Mouse (Mus musculus) forebrain, embryonic 14.5 days (tissue): ENCODE data around the gene Ppp1r37. TPM values are rescaled to one million over a fixed set of nuclear protein-coding genes. Genes with fewer than 3 reads are reported as not detected.

ENCODE experiments used
- ATAC-seq: fragments of 200-750 bp; cut with Nextera tagmentation; 2 replicates; pipeline ENCODE4 v1.8.0; 2017; ENCODE audit warnings: mild to moderate bottlenecking, moderate library complexity
- DNase-seq: peaks from one replicate; pipeline ENCODE4 v3.0.0-alpha.2; 2015; ENCODE audit warnings: low spot score
- H3K27ac ChIP-seq: fragments of 300-500 bp; sonication (generic); 2 replicates; pipeline ENCODE4 v1.5.1; 2014; ENCODE audit warnings: low read depth, mild to moderate bottlenecking, control low read depth, low read length, moderate library complexity
- H3K27me3 ChIP-seq: fragments of 300-500 bp; sonication (generic); replicated peaks from 2 replicates; pipeline ENCODE4 v1.6.1; 2014; ENCODE audit warnings: low read length, control low read depth, mixed read lengths; ENCODE audit not compliant: control insufficient read depth, insufficient read depth
- H3K36me3 ChIP-seq: fragments of 300-500 bp; sonication (generic); 2 replicates; pipeline ENCODE4 v1.6.1; 2014; ENCODE audit warnings: low read length, control low read depth; ENCODE audit not compliant: control insufficient read depth, insufficient read depth
- H3K4me1 ChIP-seq: fragments of 300-500 bp; sonication (generic); 2 replicates; pipeline ENCODE4 v1.6.1; 2014; ENCODE audit warnings: antibody characterized with exemption, low read length, control low read depth; ENCODE audit not compliant: control insufficient read depth, insufficient read depth
- H3K4me2 ChIP-seq: fragments of 300-500 bp; sonication (generic); 2 replicates; pipeline ENCODE4 v1.6.1; 2014; ENCODE audit warnings: mild to moderate bottlenecking, control low read depth, low read length
- H3K4me3 ChIP-seq: fragments of 300-500 bp; sonication (generic); 2 replicates; pipeline ENCODE4 v1.5.1; 2014; ENCODE audit warnings: low read depth, low read length, control low read depth
- H3K9ac ChIP-seq: fragments of 300-500 bp; sonication (generic); 2 replicates; pipeline ENCODE4 v1.6.1; 2014; ENCODE audit warnings: mild to moderate bottlenecking, low read length, control low read depth, moderate library complexity
- H3K9me3 ChIP-seq: fragments of 300-500 bp; sonication (generic); replicated peaks from 2 replicates; pipeline ENCODE4 v1.6.1; 2016; ENCODE audit warnings: low read length, control low read depth, mixed read lengths; ENCODE audit not compliant: control insufficient read depth
- WGBS: fragments of 180-500 bp; shearing (Covaris S2); extraction: QIAGEN DNeasy Blood & Tissue Kit; methylation state at CpG from one replicate; pipeline ENCODE4 v1.1.7; 2014; 5-methylcytosine and 5-hydroxymethylcytosine counted together
- polyA plus RNA-seq: library from polyadenylated mRNA; unstranded; fragments of >200 nt; fragmentation: Nextera tagmentation; extraction: Ambion mirVana; gene quantifications from 2 replicates; pipeline ENCODE4 v1.2.1, GENCODE M21; 2014

Gene Ppp1r37
- polyA plus RNA-seq, 1 experiment from 2014 or later: 12.6 TPM

GRCm38 (mm10) chr7:19489525-19489924 lies 73.4 kb downstream of the Ppp1r37 start:
- ATAC-seq: no peak
- H3K9ac ChIP-seq: peak overlapping the region; percentile 25; the same call in 1 of the 2 replicates

GRCm38 (mm10) chr7:19486549-19486948 lies 76.3 kb downstream of the Ppp1r37 start:
- Histone ChIP-seq H3K4me1 (no peaks in the 10 kb centered on the region), H3K4me3 (no peak overlapping the region), H3K9ac (no peak overlapping the region), H3K27ac (no peak overlapping the region), H3K9me3 (no peaks in the 10 kb centered on the region), H3K27me3 (peaks cover 42% of the 10 kb centered on the region), H3K36me3 (no peaks in the 10 kb centered on the region), H3K4me2 (no peak overlapping the region)
- WGBS: 94% methylated on average over 7 of the region's 7 CpGs
- DNase-seq: no peak
- ATAC-seq: no peak

More at GRCm38 (mm10) chr7:19489525-19489924, 73.4 kb downstream of the Ppp1r37 start:
- Histone ChIP-seq H3K27ac (no peak overlapping the region), H3K36me3 (no peaks in the 10 kb centered on the region), H3K9me3 (no peaks in the 10 kb centered on the region), H3K27me3 (peaks cover 47% of the 10 kb centered on the region), H3K4me3 (peak overlapping the region; percentile 17), H3K4me2 (peak overlapping the region; percentile 40), H3K4me1 (no peaks in the 10 kb centered on the region)
- peak; percentile 32 for DNase-seq
- WGBS: 3% methylated on average over 31 of the region's 31 CpGs

GRCm38 (mm10) chr7:19485488-19485887 lies 77.4 kb downstream of the Ppp1r37 start:
- Histone ChIP-seq H3K36me3 (no peaks in the 10 kb centered on the region), H3K9me3 (no peaks in the 10 kb centered on the region), H3K4me1 (no peaks in the 10 kb centered on the region), H3K27ac (no peak overlapping the region), H3K4me3 (no peak overlapping the region), H3K4me2 (no peak overlapping the region), H3K9ac (no peak overlapping the region), H3K27me3 (peaks cover 32% of the 10 kb centered on the region)
- 91% methylated on average over 1 of the region's 1 CpGs for WGBS
- no peak for ATAC-seq
- DNase-seq: no peak

GRCm38 (mm10) chr7:19483281-19483680 lies 79.6 kb downstream of the Ppp1r37 start:
- no peak overlapping the region for H3K4me2 ChIP-seq
- H3K27ac ChIP-seq: no peak overlapping the region
- H3K27me3 ChIP-seq: peaks cover 10% of the 10 kb centered on the region
- 83% methylated on average over 8 of the region's 8 CpGs for WGBS
- no peak for DNase-seq
- H3K4me1 ChIP-seq: no peaks in the 10 kb centered on the region
- no peak overlapping the region for H3K4me3 ChIP-seq
- no peak overlapping the region for H3K9ac ChIP-seq
- no peaks in the 10 kb centered on the region for H3K36me3 ChIP-seq
- ATAC-seq: no peak
- no peaks in the 10 kb centered on the region for H3K9me3 ChIP-seq

Other genes with a start within 250 kb of the Ppp1r37 start
- 99.5 and 101 TPM in 2 replicates for gene Ercc1, start 218.3 kb downstream of the Ppp1r37 start, polyA plus RNA-seq
- gene Cd3eap, start 203.6 kb downstream of the Ppp1r37 start, polyA plus RNA-seq: 18.4 and 20.0 TPM in 2 replicates
- 1.1 and 1.3 TPM in 2 replicates for gene Ppp1r13l, start 203.3 kb downstream of the Ppp1r37 start, polyA plus RNA-seq
- 12.9 and 15.2 TPM in 2 replicates for gene Ercc2, start 181.1 kb downstream of the Ppp1r37 start, polyA plus RNA-seq
- gene Klc3, start 159.0 kb downstream of the Ppp1r37 start, polyA plus RNA-seq: 0.81 and 1.3 TPM in 2 replicates
- gene Ckm, start 158.3 kb downstream of the Ppp1r37 start, polyA plus RNA-seq: not detected in 2 replicates
- 9.2 and 13.0 TPM in 2 replicates for gene Mark4, start 104.3 kb downstream of the Ppp1r37 start, polyA plus RNA-seq
- 0.16 and 0.25 TPM in 2 replicates for gene Exoc3l2, start 99.7 kb downstream of the Ppp1r37 start, polyA plus RNA-seq
- 2.1 and 2.3 TPM in 2 replicates for gene Bloc1s3, start 54.7 kb downstream of the Ppp1r37 start, polyA plus RNA-seq
- gene Trappc6a, start 54.7 kb downstream of the Ppp1r37 start, polyA plus RNA-seq: 34.2 and 42.5 TPM in 2 replicates
- gene Nkpd1, start 45.2 kb downstream of the Ppp1r37 start, polyA plus RNA-seq: 0.36 and 0.57 TPM in 2 replicates
- 0.15 TPM in 1 of 2 replicates, not detected in the other for gene Zfp296, start 14.2 kb upstream of the Ppp1r37 start, polyA plus RNA-seq
- gene Gemin7, start 14.5 kb upstream of the Ppp1r37 start, polyA plus RNA-seq: 134 and 146 TPM in 2 replicates
- gene Clasrp, start 41.4 kb upstream of the Ppp1r37 start, polyA plus RNA-seq: 27.1 and 40.1 TPM in 2 replicates
- 2.8 and 3.0 TPM in 2 replicates for gene Relb, start 66.4 kb upstream of the Ppp1r37 start, polyA plus RNA-seq
- gene Clptm1, start 102.0 kb upstream of the Ppp1r37 start, polyA plus RNA-seq: 86.4 and 94.9 TPM in 2 replicates
- not detected in 2 replicates for gene Apoc2, start 114.9 kb upstream of the Ppp1r37 start, polyA plus RNA-seq
- gene Gm44805, start 118.3 kb upstream of the Ppp1r37 start, polyA plus RNA-seq: not detected in 2 replicates
- not detected in 2 replicates for gene Apoc4, start 118.4 kb upstream of the Ppp1r37 start, polyA plus RNA-seq
- gene Apoc1, start 129.6 kb upstream of the Ppp1r37 start, polyA plus RNA-seq: 1.0 and 1.4 TPM in 2 replicates
- gene Apoe, start 136.1 kb upstream of the Ppp1r37 start, polyA plus RNA-seq: 261 and 304 TPM in 2 replicates
- 86.3 and 109 TPM in 2 replicates for gene Tomm40, start 152.4 kb upstream of the Ppp1r37 start, polyA plus RNA-seq
- 33.0 and 39.7 TPM in 2 replicates for gene Nectin2, start 187.4 kb upstream of the Ppp1r37 start, polyA plus RNA-seq
- gene Bcam, start 207.9 kb upstream of the Ppp1r37 start, polyA plus RNA-seq: 5.8 and 7.6 TPM in 2 replicates
- gene Cblc, start 233.7 kb upstream of the Ppp1r37 start, polyA plus RNA-seq: not detected in 2 replicates